ENCODE assay signal across 26 mouse cellular contexts in the genomic region with DNA sequence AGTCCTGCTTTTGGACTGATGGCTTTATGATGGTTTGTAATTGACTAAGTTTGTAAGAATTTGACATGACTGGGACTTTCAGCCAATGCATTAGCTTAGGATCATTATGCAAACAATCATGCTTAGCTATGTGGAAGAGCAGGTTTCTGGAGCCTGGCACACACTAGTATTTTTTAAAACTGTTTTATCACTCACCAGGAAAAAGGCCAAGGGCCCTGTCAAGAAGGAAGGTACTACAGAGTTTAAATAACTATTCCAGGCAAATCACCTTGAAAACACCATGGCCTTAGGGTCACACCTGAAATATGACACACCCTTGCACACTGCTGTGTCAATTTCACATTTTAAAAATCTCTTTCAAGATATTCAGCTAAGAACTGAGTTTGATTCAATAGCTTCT.
DNase-seq lines count a peak whose midpoint lies in the region; ATAC-seq and TF ChIP-seq lines count a peak whose summit lies in the region.
"Had no signal": no experiment of that assay in that cellular context is flagged by ENCODE, and none has a peak within 500 bp of the region (broad histone marks: within the 10 kb centered on the region; RNA-seq: fewer than 3 reads in every experiment).

No protein-coding gene starts in this region.

- no peak overlapping the region for H3K4me2 ChIP-seq in kidney, embryonic 16.5 days (replicated peaks; ENCODE audit: low read depth, low read length)
- H3K4me2 ChIP-seq in lung, embryonic 15.5 days: no peak overlapping the region
- H3K4me2 ChIP-seq in stomach, embryonic 14.5 days (replicated peaks; ENCODE audit: low read depth, low read length): no peak overlapping the region
- H3K4me2 ChIP-seq: hindbrain, embryonic 14.5 days; kidney, embryonic 15.5 days; limb, embryonic 13.5 days; liver, embryonic 13.5 days; midbrain, embryonic 15.5 days; neural tube, embryonic 12.5 days had no signal

- in situ Hi-C loops in Patski (cut with MboI; ENCODE audit: low pct_unique_long_range_greater_than_20kb): no loop called here

- H3K27ac ChIP-seq in kidney, adult 2 months (ENCODE audit: insufficient read depth, low read depth, low read length): no peak overlapping the region
- H3K27ac ChIP-seq in kidney, embryonic 16.5 days (ENCODE audit: low read length): no peak overlapping the region
- peak overlapping the region; percentile 50; the same call in 1 of the 2 replicates for H3K27ac ChIP-seq in lung, embryonic 15.5 days
- no peak overlapping the region for H3K27ac ChIP-seq in stomach, embryonic 14.5 days (ENCODE audit: low read length)
- H3K27ac ChIP-seq: gastrocnemius, adult 2 months; heart, embryonic 10.5 days; hindbrain, embryonic 14.5 days; kidney, embryonic 15.5 days; layer of hippocampus, adult 2 months; limb, embryonic 13.5 days; liver, embryonic 13.5 days; macrophage; midbrain, embryonic 15.5 days; neural tube, embryonic 12.5 days had no signal

- intact Hi-C loops in left cerebral cortex, postnatal 25 days (cut with DNase I): no loop called here

- no peak for TF ChIP-seq POLR2A in kidney, adult 2 months (IDR thresholded peaks at IDR 0.05; ENCODE audit: low read depth, low read length)

- no peak overlapping the region for H3K9ac ChIP-seq in kidney, embryonic 16.5 days (replicated peaks; ENCODE audit: low read length)
- no peak overlapping the region for H3K9ac ChIP-seq in lung, embryonic 15.5 days
- no peak overlapping the region for H3K9ac ChIP-seq in stomach, embryonic 14.5 days (replicated peaks; ENCODE audit: low read depth, low read length)
- H3K9ac ChIP-seq: hindbrain, embryonic 14.5 days; kidney, embryonic 15.5 days; limb, embryonic 13.5 days; liver, embryonic 13.5 days; midbrain, embryonic 15.5 days; neural tube, embryonic 12.5 days had no signal

- H3K4me1 ChIP-seq in kidney, adult 2 months (ENCODE audit: control insufficient read depth, insufficient read depth, low read length): no peaks in the 10 kb centered on the region
- no peaks in the 10 kb centered on the region for H3K4me1 ChIP-seq in kidney, embryonic 16.5 days (ENCODE audit: insufficient read depth, low read length)
- H3K4me1 ChIP-seq in lung, embryonic 15.5 days: 0 out of 2 replicates have a peak, but pooled peaks cover 4% of the 10 kb centered on the region
- no peaks in the 10 kb centered on the region for H3K4me1 ChIP-seq in stomach, embryonic 14.5 days (ENCODE audit: control insufficient read depth, insufficient read depth, low read length)
- H3K4me1 ChIP-seq: heart, embryonic 10.5 days; kidney, embryonic 15.5 days; limb, embryonic 13.5 days; liver, embryonic 13.5 days; midbrain, embryonic 15.5 days; neural tube, embryonic 12.5 days had no signal

- H3K36me3 ChIP-seq in kidney, adult 2 months (ENCODE audit: control insufficient read depth, insufficient read depth, low read length): no peaks in the 10 kb centered on the region
- no peaks in the 10 kb centered on the region for H3K36me3 ChIP-seq in kidney, embryonic 16.5 days (ENCODE audit: insufficient read depth, low read length)
- H3K36me3 ChIP-seq in lung, embryonic 15.5 days: no peaks in the 10 kb centered on the region
- no peaks in the 10 kb centered on the region for H3K36me3 ChIP-seq in stomach, embryonic 14.5 days (ENCODE audit: control insufficient read depth, insufficient read depth, low read length)
- H3K36me3 ChIP-seq: heart, embryonic 10.5 days; kidney, embryonic 15.5 days; limb, embryonic 13.5 days; liver, embryonic 13.5 days; midbrain, embryonic 15.5 days; neural tube, embryonic 12.5 days had no signal

- no peak overlapping the region for H3K4me3 ChIP-seq in kidney, adult 2 months (ENCODE audit: insufficient read depth, low read depth, low read length)
- no peak overlapping the region for H3K4me3 ChIP-seq in kidney, embryonic 16.5 days (ENCODE audit: low read length)
- no peak overlapping the region for H3K4me3 ChIP-seq in lung, embryonic 15.5 days
- no peak overlapping the region for H3K4me3 ChIP-seq in stomach, embryonic 14.5 days (ENCODE audit: low read depth, low read length)
- H3K4me3 ChIP-seq: gastrocnemius, adult 2 months; heart, embryonic 10.5 days; kidney, embryonic 15.5 days; layer of hippocampus, adult 2 months; limb, embryonic 13.5 days; liver, embryonic 13.5 days; midbrain, embryonic 15.5 days; neural tube, embryonic 12.5 days had no signal

- ATAC-seq in kidney, embryonic 16.5 days (ENCODE audit: low FRiP score, low TSS enrichment): no peak
- ATAC-seq in lung, embryonic 15.5 days (ENCODE audit: borderline replicate concordance, extremely low read depth, low FRiP score, low TSS enrichment): no peak; the same call in 1 of the 2 replicates
- peak; percentile 69 for ATAC-seq in Patski
- ATAC-seq in stomach, embryonic 14.5 days (ENCODE audit: insufficient number of reproducible peaks, insufficient read depth, low FRiP score, low read depth): 0 out of 2 replicates have a peak, but pooled peaks have one; percentile 58
- ATAC-seq: CD4-positive, CD25-positive, alpha-beta regulatory T cell, adult 4 months; forebrain, embryonic 14.5 days; inflammation-experienced regulatory T-cells, adult 6 months; midbrain, embryonic 15.5 days had no signal

- no peaks in the 10 kb centered on the region for H3K9me3 ChIP-seq in kidney, embryonic 16.5 days (ENCODE audit: low read length)
- H3K9me3 ChIP-seq in lung, embryonic 15.5 days: no peaks in the 10 kb centered on the region
- H3K9me3 ChIP-seq in stomach, embryonic 14.5 days (ENCODE audit: control insufficient read depth, low read depth, low read length): no peaks in the 10 kb centered on the region
- H3K9me3 ChIP-seq: heart, embryonic 10.5 days; kidney, embryonic 15.5 days; limb, embryonic 13.5 days; liver, embryonic 13.5 days; midbrain, embryonic 15.5 days; neural tube, embryonic 12.5 days had no signal

- TF ChIP-seq CTCF in kidney, adult 2 months (conservative IDR thresholded peaks at IDR 0.05; ENCODE audit: insufficient read depth, insufficient read length, low read depth, low read length): no peak
- TF ChIP-seq CTCF in Patski (IDR thresholded peaks at IDR 0.05): no peak

- DNase-seq in kidney, adult 2 months: peak; percentile 41
- DNase-seq in lung, postnatal 14 days: no peak
- DNase-seq in Patski (ENCODE audit: low read depth, low spot score): no peak
- DNase-seq in left cerebral cortex, postnatal 25 days (ENCODE audit: low spot score in 2 of 2): no peak
- no peak for DNase-seq in right cerebral cortex, postnatal 36 days (ENCODE audit: low spot score in 2 of 2)
- DNase-seq: adrenal gland, postnatal 36 days; cerebellum, adult 9-10 months; gastrocnemius, adult 2 months; heart, postnatal 4 days; liver, embryonic 13.5 days; right cerebral cortex, postnatal 14 days; thymus, adult 2 months had no signal

- H3K27me3 ChIP-seq in kidney, adult 2 months (replicated peaks; ENCODE audit: control insufficient read depth, insufficient read depth, low read length): no peaks in the 10 kb centered on the region
- no peaks in the 10 kb centered on the region for H3K27me3 ChIP-seq in kidney, embryonic 16.5 days (ENCODE audit: insufficient read depth, low read length)
- no peaks in the 10 kb centered on the region for H3K27me3 ChIP-seq in lung, embryonic 15.5 days
- H3K27me3 ChIP-seq in Patski: no peaks in the 10 kb centered on the region
- no peaks in the 10 kb centered on the region for H3K27me3 ChIP-seq in stomach, embryonic 14.5 days (ENCODE audit: control insufficient read depth, insufficient read depth, low read length)
- H3K27me3 ChIP-seq: kidney, embryonic 15.5 days; limb, embryonic 13.5 days; liver, embryonic 13.5 days; midbrain, embryonic 15.5 days; neural tube, embryonic 12.5 days had no signal

- CTCF ChIA-PET in Patski (lab: Charles Lee): interaction anchor here (1.2 kb wide), 1 partner anchor 309 kb away, joined by 3 read pairs; no protein-coding TSS in a partner anchor

- POLR2A ChIA-PET in Patski (lab: Charles Lee): interaction anchor here (0.7 kb wide), 1 partner anchor 16 kb away, joined by 3 read pairs; no protein-coding TSS in a partner anchor

Comparison
In these comparisons a context has a peak if more than half of its experiments do, and no peak if none do; other contexts are left out.
1. ATAC-seq: peak in Patski (single experiment) and stomach, embryonic 14.5 days (single experiment); none in kidney, embryonic 16.5 days (single experiment) and lung, embryonic 15.5 days (single experiment).